ENCODE assay signal across 10 mouse cellular contexts in genomic region chr13:44915945-44916344, GRCm38 (mm10).
DNase-seq lines count a peak whose midpoint lies in the region; ATAC-seq lines count a peak whose summit lies in the region.
"Had no signal": no experiment of that assay in that cellular context is flagged by ENCODE, and none has a peak within 500 bp of the region (broad histone marks: within the 10 kb centered on the region; RNA-seq: fewer than 3 reads in every experiment).

No protein-coding gene starts in this region.

- 0 out of 2 replicates have a peak, but pooled peaks have one; percentile 45 for ATAC-seq in erythroblast, adult 5-6 weeks (replicated peaks; ENCODE audit: low FRiP score, poor library complexity, severe bottlenecking)
- no peak for ATAC-seq in megakaryocyte, adult 5-6 weeks (ENCODE audit: poor library complexity, severe bottlenecking)

- DNase-seq in kidney, postnatal 14 days = peak; percentile 38
- DNase-seq in kidney, adult 9 months = no peak
- peak; percentile 63 for DNase-seq in 416B (ENCODE audit: low read depth)
- DNase-seq in CD4-positive helper T cell, adult 2 months (ENCODE audit: low read depth, low spot score) = peak; percentile 11
- no peak for DNase-seq in urinary bladder, postnatal 14 days (ENCODE audit: low spot score)
- no peak for DNase-seq in spleen, adult 18-20 months
- DNase-seq: adrenal gland, postnatal 25 days; heart, postnatal 36 days had no signal

Comparison
In these comparisons a context has a peak if more than half of its experiments do, and no peak if none do; other contexts are left out.
1. DNase-seq: peak in kidney, postnatal 14 days (single experiment), 416B (single experiment) and CD4-positive helper T cell, adult 2 months (single experiment); none in kidney, adult 9 months (single experiment), urinary bladder, postnatal 14 days (single experiment) and spleen, adult 18-20 months (0 of 2).